In the genomic region with DNA sequence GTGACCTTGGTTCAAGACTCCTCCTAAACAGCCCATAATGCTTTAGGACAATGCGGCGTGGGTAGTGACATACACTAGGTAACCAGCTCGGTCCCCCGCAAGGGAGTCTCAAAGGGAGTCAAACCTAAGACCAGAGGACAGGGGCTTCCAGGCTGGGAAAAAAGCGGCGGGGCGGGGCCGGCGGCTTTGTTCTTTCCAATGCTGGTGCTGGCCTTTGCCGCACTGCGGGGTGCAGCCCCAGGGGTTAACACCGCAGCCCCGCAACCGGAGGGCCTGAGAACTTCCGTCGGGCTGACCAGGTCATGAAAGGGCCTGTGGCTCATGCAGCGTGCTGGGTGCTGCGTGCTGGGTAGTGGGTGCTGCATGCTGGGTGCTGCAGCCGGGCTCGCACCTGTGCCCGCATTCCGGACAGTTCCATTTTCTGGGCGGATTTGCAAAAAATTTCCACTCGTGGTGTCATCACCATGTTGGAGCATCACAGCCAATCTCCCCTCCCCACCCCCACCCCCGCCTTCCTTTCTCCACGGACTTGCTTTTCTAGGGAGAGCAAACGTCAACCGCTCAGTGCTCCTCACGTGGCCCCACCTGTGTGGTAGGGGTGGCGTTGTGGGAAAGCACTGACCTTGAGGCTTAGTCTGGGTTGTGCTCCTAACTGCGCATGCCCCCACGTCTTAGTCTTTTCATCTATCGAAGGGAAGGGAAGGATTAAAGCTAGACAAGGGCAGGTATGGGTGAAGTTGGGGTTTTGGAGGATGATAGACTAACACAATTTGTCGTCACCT, we compare ENCODE assay signal across 8 mouse cellular contexts. TPM values are rescaled to one million over a fixed set of nuclear protein-coding genes. Genes with fewer than 3 reads are reported as not detected.
DNase-seq lines count a peak whose midpoint lies in the region.

No protein-coding gene starts in this region.

- DNase-seq in adrenal gland, adult (ENCODE audit: inconsistent age in 2 of 2, low spot score in 1 of 2): peak; percentile 68 to 72
- DNase-seq in adrenal gland, adult 8-10 months: no peak
- DNase-seq in thymus, adult 18-20 months: peak; percentile 25 to 54
- DNase-seq in thymus, postnatal 0 days (ENCODE audit: low spot score): no peak
- peak; percentile 47 to 62 for DNase-seq in kidney, postnatal 36 days
- no peak for DNase-seq in urinary bladder, postnatal 36 days (ENCODE audit: low spot score in 2 of 2)
- no peak for DNase-seq in gastrocnemius, postnatal 25 days
- no peak for DNase-seq in right cerebral cortex, postnatal 10 days (ENCODE audit: low spot score in 2 of 2)

RNA-seq across cellular contexts. Expression of gene Stmn1, which starts 14.3 kb away (rescaled TPM):
- total RNA-seq in adrenal gland, adult 8-10 months (2022): 10 to 100 TPM; 20.9 to 31.8 (median 30.0) TPM
- polyA plus RNA-seq in thymus, postnatal 0 days (2015; fragmentation: Nextera tagmentation; extraction: Ambion mirVana): 1,989 and 2,008 TPM in 2 replicates
- 10 to 100 TPM in 1 of 2 experiments, 1 to 10 TPM in 1; 6.9 to 10.6 TPM for total RNA-seq in gastrocnemius, postnatal 25 days (2021)

RNA-seq across cellular contexts. Expression of gene Paqr7, which starts 42.7 kb away (rescaled TPM):
- 10 to 100 TPM; 54.1 to 81.1 (median 71.3) TPM for total RNA-seq in adrenal gland, adult 8-10 months (2022)
- polyA plus RNA-seq in thymus, postnatal 0 days (2015; fragmentation: Nextera tagmentation; extraction: Ambion mirVana): 8.1 TPM in 2 replicates
- 1 to 10 TPM; 2.3 to 4.9 TPM for total RNA-seq in gastrocnemius, postnatal 25 days (2021)

RNA-seq across cellular contexts. Expression of gene Aunip, which starts 57.0 kb away (rescaled TPM):
- total RNA-seq in adrenal gland, adult 8-10 months (2022): 1 to 10 TPM in 3 of 4 experiments, under 1 TPM in 1; 0.66 to 2.4 (median 2.2) TPM
- 14.3 and 16.7 TPM in 2 replicates for polyA plus RNA-seq in thymus, postnatal 0 days (2015; fragmentation: Nextera tagmentation; extraction: Ambion mirVana)
- not detected for total RNA-seq in gastrocnemius, postnatal 25 days (2021)

RNA-seq across cellular contexts. Expression of gene Pafah2, which starts 57.7 kb away (rescaled TPM):
- total RNA-seq in adrenal gland, adult 8-10 months (2022): 10 to 100 TPM; 13.9 to 21.7 (median 19.0) TPM
- polyA plus RNA-seq in thymus, postnatal 0 days (2015; fragmentation: Nextera tagmentation; extraction: Ambion mirVana): 4.6 and 5.3 TPM in 2 replicates
- 1 to 10 TPM; 3.2 TPM for total RNA-seq in gastrocnemius, postnatal 25 days (2021)

Comparison
In these comparisons a context has a peak if more than half of its experiments do, and no peak if none do; other contexts are left out.
1. DNase-seq: peak in adrenal gland, adult (2 of 2), thymus, adult 18-20 months (2 of 2) and kidney, postnatal 36 days (2 of 2); none in adrenal gland, adult 8-10 months (single experiment), thymus, postnatal 0 days (single experiment), urinary bladder, postnatal 36 days (0 of 2), gastrocnemius, postnatal 25 days (single experiment) and right cerebral cortex, postnatal 10 days (0 of 2).
2. RNA of gene Paqr7, which starts 42.7 kb away (total RNA-seq): 54.1 to 81.1 TPM in adrenal gland, adult 8-10 months; 2.3 to 4.9 TPM in gastrocnemius, postnatal 25 days; every median in the first group is over 4 times any median in the second.